Mouse (Mus musculus) embryonic facial prominence, embryonic 15.5 days (tissue): Measurements from ENCODE around the gene D17H6S53E. TPM values are rescaled to one million over a fixed set of nuclear protein-coding genes. Genes with fewer than 3 reads are reported as not detected.

ENCODE experiments used
- ATAC-seq: fragments of 200-750 bp; cut with Nextera tagmentation; 2 replicates; pipeline ENCODE4 v1.8.0; 2017; ENCODE audit warnings: low read depth, moderate TSS enrichment; ENCODE audit not compliant: insufficient number of reproducible peaks, low FRiP score, low TSS enrichment
- H3K27ac ChIP-seq: fragments of 300-500 bp; sonication (generic); replicated peaks from 2 replicates; pipeline ENCODE4 v1.5.1; 2015; ENCODE audit warnings: mild to moderate bottlenecking, inconsistent platforms
- H3K27me3 ChIP-seq: fragments of 300-500 bp; sonication (generic); 2 replicates; pipeline ENCODE4 v1.6.1; 2015; ENCODE audit warnings: inconsistent platforms
- H3K36me3 ChIP-seq: fragments of 300-500 bp; sonication (generic); 2 replicates; pipeline ENCODE4 v1.6.1; 2015; ENCODE audit warnings: mild to moderate bottlenecking, inconsistent platforms
- H3K4me1 ChIP-seq: fragments of 300-500 bp; sonication (generic); 2 replicates; pipeline ENCODE4 v1.6.1; 2015; ENCODE audit warnings: inconsistent platforms
- H3K4me2 ChIP-seq: fragments of 300-500 bp; sonication (generic); replicated peaks from 2 replicates; pipeline ENCODE4 v1.6.1; 2015; ENCODE audit warnings: mild to moderate bottlenecking, inconsistent platforms
- H3K4me3 ChIP-seq: fragments of 300-500 bp; sonication (generic); replicated peaks from 2 replicates; pipeline ENCODE4 v1.5.1; 2015; ENCODE audit warnings: mild to moderate bottlenecking, inconsistent platforms
- H3K9ac ChIP-seq: fragments of 300-500 bp; sonication (generic); 2 replicates; pipeline ENCODE4 v1.6.1; 2015; ENCODE audit warnings: inconsistent platforms
- H3K9me3 ChIP-seq: fragments of 300-500 bp; sonication (generic); replicated peaks from 2 replicates; pipeline ENCODE4 v1.6.1; 2016; ENCODE audit warnings: inconsistent platforms
- WGBS: fragments of 180-500 bp; shearing (Covaris S2); methylation state at CpG from one replicate; pipeline ENCODE4 v1.1.7; 2015; 5-methylcytosine and 5-hydroxymethylcytosine counted together
- polyA plus RNA-seq: library from polyadenylated mRNA; unstranded; fragments of >200 nt; fragmentation: Nextera tagmentation; extraction: Ambion mirVana; gene quantifications from 2 replicates; pipeline ENCODE4 v1.2.1, GENCODE M21; 2015

Gene D17H6S53E
- polyA plus RNA-seq, 1 experiment from 2014 or later: 11.2 TPM

DNA sequence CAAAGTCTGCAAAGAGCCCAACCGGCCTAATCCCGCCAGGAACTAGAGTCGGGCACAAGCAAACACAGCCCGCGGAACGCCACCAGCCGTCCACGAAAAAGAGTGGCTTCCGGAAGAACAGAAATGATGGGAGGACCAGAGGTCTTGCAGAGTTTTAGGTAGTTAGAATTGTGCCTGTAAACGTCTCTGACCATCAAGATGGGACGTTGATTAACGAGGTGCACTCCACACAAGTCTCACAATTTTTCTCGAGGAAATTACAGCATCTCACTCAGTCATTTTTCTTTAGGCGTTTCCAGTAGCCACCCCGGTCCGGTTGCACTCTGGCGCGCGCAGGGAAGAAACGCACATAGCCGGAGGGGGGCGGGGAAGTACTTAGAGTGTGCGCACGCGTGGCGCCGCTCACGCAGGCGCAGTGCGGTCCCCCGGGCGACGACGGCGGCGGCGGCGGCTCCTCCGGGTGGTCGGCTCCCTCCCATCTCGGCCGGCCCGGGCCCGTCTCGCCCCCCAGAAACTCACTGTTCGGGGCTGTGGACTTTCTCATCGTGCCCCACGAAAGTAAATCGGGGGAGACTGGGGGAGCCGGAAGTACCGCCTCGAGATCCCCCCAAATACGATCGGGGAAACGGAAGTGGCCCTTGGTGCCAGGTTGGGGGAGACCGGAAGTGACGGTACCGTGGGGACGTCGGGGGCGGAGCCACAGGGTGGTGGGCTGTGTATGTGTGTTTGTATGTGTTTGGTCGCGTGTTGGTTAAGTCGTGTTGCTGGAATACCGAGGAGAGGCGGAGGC is 8.8 kb downstream of the D17H6S53E start, which contains the start of gene Bag6:
Bag6 (plus strand) TSS at position 378 of the 790 bp plus-strand sequence.
- Histone ChIP-seq H3K4me3 (peak within 1 kb of the TSS; percentile 78), H3K36me3 (peaks cover 34% of the 10 kb centered on the region), H3K27me3 (no peaks in the 10 kb centered on the region), H3K9me3 (no peaks in the 10 kb centered on the region), H3K4me1 (peaks cover 18% of the 10 kb centered on the region), H3K9ac (peak within 1 kb of the TSS; percentile 68), H3K4me2 (peak within 1 kb of the TSS; percentile 80), H3K27ac (peak within 1 kb of the TSS; percentile 96)
- ATAC-seq: peak; percentile 95
- under 1% methylated on average over 66 of the region's 66 CpGs for WGBS

DNA sequence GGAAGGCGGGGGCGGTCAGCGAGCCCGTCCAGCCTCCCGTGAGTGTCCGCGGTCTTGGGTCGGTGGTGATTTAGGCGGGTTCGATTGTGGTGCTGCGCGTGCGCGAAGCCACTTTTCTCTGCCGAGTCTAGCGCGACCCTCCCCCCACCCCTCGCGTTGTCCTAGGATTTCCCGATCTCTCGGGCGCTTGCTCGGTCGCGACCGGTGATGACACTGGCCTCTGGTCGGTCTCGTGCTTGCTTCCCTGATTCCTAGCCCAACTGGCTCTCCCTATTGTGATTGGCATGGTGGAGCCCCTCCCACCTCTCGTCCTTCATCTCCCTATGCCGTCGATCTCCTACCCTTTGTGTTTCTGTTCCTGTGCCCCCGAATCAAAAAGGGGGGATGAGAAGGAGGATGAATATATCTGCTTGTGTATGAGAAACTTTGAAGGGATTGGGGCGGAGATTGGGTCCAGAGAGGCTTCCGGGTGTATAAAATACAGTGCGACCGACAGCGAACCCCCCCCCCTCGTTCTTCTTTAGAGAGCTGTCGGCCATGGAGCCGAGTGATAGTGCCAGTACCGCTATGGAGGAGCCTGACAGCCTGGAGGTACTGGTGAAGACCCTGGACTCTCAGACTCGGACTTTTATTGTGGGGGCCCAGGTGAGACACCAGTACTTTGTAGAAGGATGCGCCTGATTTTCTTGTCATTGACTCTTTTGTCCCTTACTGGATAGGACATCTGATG is 9.6 kb downstream of the D17H6S53E start:
- peaks cover 18% of the 10 kb centered on the region for H3K4me1 ChIP-seq
- H3K9ac ChIP-seq: peak overlapping the region; percentile 68
- peak overlapping the region; percentile 96 for H3K27ac ChIP-seq
- peaks cover 35% of the 10 kb centered on the region for H3K36me3 ChIP-seq
- H3K9me3 ChIP-seq: no peaks in the 10 kb centered on the region
- ATAC-seq: peak; percentile 39
- peak overlapping the region; percentile 78 for H3K4me3 ChIP-seq
- no peaks in the 10 kb centered on the region for H3K27me3 ChIP-seq
- WGBS: 2% methylated on average over 43 of the region's 43 CpGs
- peak overlapping the region; percentile 80 for H3K4me2 ChIP-seq

DNA sequence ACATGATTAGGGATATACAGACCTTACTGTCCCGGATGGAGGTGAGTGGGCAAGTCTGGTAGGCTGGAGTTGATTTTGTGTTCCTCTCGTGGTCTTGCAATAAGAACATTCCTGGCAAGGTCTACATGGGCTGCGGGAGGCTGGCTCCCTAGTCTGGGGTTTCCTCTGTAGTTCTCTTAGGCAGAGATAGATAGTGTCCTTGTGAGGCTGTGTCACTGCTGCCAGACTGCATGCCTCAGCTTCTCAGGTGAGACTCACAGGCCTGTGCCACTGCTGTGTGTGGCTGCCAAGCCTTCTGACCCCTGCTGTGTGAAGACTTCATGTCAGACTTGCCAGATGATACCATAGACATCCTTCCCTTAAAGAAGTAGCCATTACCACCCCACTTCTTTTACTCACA is 13.1 kb downstream of the D17H6S53E start:
- Histone ChIP-seq H3K4me1 (peaks cover 18% of the 10 kb centered on the region), H3K9ac (0 out of 2 replicates have a peak overlapping the region, but pooled peaks have one; percentile 9), H3K27ac (no peak overlapping the region), H3K4me3 (no peak overlapping the region), H3K4me2 (no peak overlapping the region), H3K27me3 (no peaks in the 10 kb centered on the region), H3K36me3 (peaks cover 69% of the 10 kb centered on the region), H3K9me3 (no peaks in the 10 kb centered on the region)
- 81% methylated on average over 3 of the region's 3 CpGs for WGBS
- ATAC-seq: no peak

DNA sequence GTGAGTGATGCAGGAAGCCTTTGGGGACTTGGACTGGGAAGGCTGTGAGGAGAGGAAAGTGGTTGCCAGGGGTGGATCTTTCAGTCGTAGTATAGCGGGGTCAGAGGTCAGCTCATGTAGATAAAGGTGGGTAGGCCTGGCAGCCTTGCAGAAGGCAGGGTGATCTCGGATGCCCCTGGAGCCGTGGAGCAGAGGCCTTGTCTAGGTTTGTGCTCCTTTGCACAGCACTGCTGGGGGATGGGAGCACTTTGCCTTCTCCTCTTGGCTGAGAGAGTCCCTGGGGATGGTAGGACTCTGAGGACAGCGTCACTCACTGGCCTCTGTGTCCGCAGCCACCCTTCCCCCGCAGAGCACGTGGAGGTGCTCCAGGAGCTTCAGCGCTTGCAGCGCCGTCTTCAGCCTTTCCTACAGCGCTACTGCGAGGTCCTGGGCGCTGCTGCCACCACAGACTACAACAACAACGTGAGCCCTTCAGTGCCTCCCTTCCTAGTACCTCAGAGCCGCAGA is 14.4 kb downstream of the D17H6S53E start:
- 82% methylated on average over 16 of the region's 16 CpGs for WGBS
- Histone ChIP-seq H3K9me3 (no peaks in the 10 kb centered on the region), H3K27me3 (no peaks in the 10 kb centered on the region), H3K4me2 (no peak overlapping the region), H3K36me3 (peaks cover 82% of the 10 kb centered on the region), H3K9ac (no peak overlapping the region), H3K4me1 (peaks cover 18% of the 10 kb centered on the region), H3K27ac (no peak overlapping the region), H3K4me3 (no peak overlapping the region)
- ATAC-seq: no peak

DNA sequence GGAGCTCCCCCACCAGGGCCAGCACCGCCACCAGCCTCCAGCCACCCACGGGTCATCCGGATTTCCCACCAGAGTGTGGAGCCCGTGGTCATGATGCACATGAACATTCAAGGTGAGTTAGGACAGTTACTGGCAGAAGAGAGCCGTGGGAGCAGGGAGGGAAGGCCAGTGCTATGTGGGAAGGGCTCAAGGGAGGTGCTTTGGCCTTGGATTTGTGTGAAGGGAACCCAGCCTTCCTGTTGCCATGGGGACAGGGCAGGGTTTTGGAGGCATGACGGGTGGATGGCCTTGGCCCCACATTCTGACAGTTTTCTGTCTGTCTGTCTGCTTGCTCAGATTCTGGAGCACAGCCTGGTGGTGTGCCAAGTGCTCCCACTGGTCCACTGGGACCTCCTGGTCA is 15.8 kb downstream of the D17H6S53E start:
- Histone ChIP-seq H3K4me1 (peaks cover 9% of the 10 kb centered on the region), H3K9me3 (no peaks in the 10 kb centered on the region), H3K4me2 (no peak overlapping the region), H3K27me3 (no peaks in the 10 kb centered on the region), H3K36me3 (peaks cover 96% of the 10 kb centered on the region), H3K27ac (no peak overlapping the region), H3K9ac (no peak overlapping the region), H3K4me3 (no peak overlapping the region)
- no peak for ATAC-seq
- 89% methylated on average over 6 of the region's 6 CpGs for WGBS

DNA sequence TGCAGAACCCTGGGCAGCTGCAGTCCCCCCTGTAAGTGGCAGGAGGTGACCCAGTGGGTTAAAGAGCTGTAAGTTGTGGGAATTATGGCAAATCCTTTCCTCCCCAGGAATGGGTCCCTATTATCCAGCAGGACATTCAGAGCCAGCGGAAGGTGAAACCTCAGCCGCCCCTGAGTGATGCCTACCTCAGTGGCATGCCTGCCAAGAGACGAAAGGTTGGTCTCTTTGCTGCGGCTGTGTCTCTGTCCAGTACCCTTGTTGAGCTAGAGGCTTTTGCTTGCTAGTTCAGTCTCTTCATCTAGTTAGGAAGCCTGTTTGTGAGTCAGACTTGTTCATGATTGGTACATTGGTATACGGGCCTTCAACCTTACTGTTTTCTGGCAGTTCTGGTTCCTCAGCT is 20.0 kb downstream of the D17H6S53E start:
- no peaks in the 10 kb centered on the region for H3K27me3 ChIP-seq
- ATAC-seq: no peak
- H3K36me3 ChIP-seq: peaks cover 97% of the 10 kb centered on the region
- H3K27ac ChIP-seq: no peak overlapping the region
- 88% methylated on average over 5 of the region's 5 CpGs for WGBS
- H3K4me1 ChIP-seq: 0 out of 2 replicates have a peak, but pooled peaks cover 2% of the 10 kb centered on the region
- no peak overlapping the region for H3K9ac ChIP-seq
- H3K4me2 ChIP-seq: no peak overlapping the region
- H3K4me3 ChIP-seq: no peak overlapping the region
- no peaks in the 10 kb centered on the region for H3K9me3 ChIP-seq

DNA sequence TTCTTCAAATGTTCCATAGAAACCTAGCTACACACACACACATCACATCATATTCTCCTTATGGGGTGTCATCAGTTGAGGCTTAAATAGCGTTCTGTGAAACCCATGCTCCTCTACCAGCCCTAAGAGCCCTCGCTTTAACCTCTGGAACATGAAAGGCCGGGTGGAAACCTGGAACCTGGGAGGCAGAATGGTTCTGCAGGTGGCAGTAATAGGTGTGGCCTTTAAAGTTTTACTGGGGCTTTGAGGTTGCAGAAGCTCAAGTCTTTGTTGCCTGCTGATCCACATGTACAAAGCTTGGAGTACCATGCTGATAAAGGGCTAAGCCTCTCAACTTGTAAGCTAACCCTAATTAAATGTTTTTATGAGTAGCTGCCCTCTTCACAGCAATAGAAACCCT is 21.2 kb downstream of the D17H6S53E start:
- Histone ChIP-seq H3K27me3 (no peaks in the 10 kb centered on the region), H3K27ac (0 out of 2 replicates have a peak overlapping the region, but pooled peaks have one; percentile 7), H3K4me2 (no peak overlapping the region), H3K9ac (no peak overlapping the region), H3K36me3 (peaks cover 97% of the 10 kb centered on the region), H3K4me3 (no peak overlapping the region), H3K9me3 (no peaks in the 10 kb centered on the region), H3K4me1 (0 out of 2 replicates have a peak, but pooled peaks cover 2% of the 10 kb centered on the region)
- WGBS: 54% methylated on average over 3 of the region's 3 CpGs
- ATAC-seq: no peak

DNA sequence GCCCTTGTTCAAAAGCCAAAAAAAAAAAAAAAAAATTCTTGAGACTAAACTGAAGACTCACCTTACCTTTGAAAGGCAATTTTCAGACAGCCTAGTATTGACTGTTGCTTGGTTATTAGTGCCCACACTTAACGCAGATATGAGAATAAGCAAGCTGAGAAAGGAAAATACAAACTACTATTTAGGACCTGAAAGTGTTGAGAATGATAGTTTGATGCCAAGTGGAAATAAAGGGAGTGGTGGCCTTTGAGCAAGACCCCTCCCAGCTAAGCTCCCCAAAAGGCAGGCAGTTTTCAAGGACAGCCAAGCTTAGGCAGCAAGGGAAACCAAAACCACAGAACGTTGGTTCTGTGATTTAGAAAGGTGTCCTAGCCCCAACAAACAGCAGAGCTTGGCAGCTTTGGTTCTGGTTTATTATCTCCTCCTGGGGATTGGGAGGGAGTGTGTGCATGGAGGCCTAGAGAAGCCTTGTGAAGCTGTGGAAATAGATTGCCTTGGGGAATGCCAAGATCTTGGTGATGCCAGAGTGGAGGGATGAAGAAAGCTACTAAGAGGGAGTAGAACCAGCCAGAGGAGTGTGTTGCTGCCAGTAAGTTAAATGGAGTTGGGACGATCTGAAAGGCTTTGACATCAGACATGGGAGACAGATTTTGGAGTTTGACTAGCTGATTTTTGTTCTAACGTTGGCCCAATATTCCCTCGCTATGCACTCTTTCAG is 21.9 kb downstream of the D17H6S53E start:
- Histone ChIP-seq H3K9me3 (no peaks in the 10 kb centered on the region), H3K4me2 (no peak overlapping the region), H3K27me3 (no peaks in the 10 kb centered on the region), H3K4me1 (0 out of 2 replicates have a peak, but pooled peaks cover 2% of the 10 kb centered on the region), H3K27ac (peak overlapping the region; percentile 40), H3K9ac (no peak overlapping the region), H3K36me3 (peaks cover 97% of the 10 kb centered on the region), H3K4me3 (no peak overlapping the region)
- WGBS: 55% methylated on average over 5 of the region's 5 CpGs
- ATAC-seq: no peak

DNA sequence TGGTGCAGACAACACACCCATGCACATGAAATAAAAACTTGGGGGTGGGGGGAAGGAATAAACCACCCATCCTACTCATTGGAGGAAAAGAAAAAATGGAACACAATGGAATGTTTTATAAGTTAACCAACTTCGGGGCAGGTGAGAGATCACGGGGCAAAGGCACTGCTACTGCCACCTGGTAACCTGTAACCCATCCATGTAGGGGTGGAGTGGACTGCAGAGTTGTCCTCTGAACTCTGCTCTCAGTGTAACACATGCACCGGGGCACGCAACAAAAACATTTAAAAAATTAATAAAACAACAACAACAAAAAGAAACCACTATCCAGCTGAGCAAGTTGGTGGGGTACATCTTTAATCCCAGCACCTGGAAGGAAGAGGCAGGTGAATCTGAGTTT is 25.9 kb downstream of the D17H6S53E start:
- Histone ChIP-seq H3K4me1 (peaks cover 8% of the 10 kb centered on the region), H3K4me2 (no peak overlapping the region), H3K36me3 (peaks cover 97% of the 10 kb centered on the region), H3K27me3 (no peaks in the 10 kb centered on the region), H3K4me3 (no peak overlapping the region), H3K27ac (no peak overlapping the region), H3K9ac (no peak overlapping the region), H3K9me3 (no peaks in the 10 kb centered on the region)
- WGBS: 93% methylated on average over 4 of the region's 4 CpGs
- no peak for ATAC-seq

DNA sequence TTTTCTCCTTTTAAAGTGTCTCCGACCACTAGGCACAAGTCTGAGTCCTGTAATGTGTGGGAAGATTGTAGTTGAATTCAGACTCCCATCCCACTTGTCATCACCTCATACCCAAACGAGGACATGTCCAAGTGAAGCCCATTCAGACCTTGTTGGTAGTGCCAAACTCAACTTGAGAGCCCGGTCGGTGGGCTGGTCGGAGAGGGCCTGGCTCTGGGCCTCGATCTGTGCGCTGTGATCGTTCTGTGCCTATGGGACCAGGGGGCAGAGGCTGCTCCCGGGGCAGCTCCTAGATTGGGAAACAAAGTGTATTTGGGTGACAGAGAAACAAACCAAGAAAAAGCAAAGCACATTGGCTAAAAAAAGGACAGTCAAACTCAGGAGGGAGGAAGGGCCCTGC is 26.9 kb downstream of the D17H6S53E start:
- H3K9me3 ChIP-seq: no peaks in the 10 kb centered on the region
- 90% methylated on average over 9 of the region's 9 CpGs for WGBS
- H3K4me3 ChIP-seq: no peak overlapping the region
- H3K4me2 ChIP-seq: no peak overlapping the region
- peaks cover 98% of the 10 kb centered on the region for H3K36me3 ChIP-seq
- H3K27ac ChIP-seq: no peak overlapping the region
- H3K4me1 ChIP-seq: peaks cover 8% of the 10 kb centered on the region
- H3K9ac ChIP-seq: no peak overlapping the region
- no peaks in the 10 kb centered on the region for H3K27me3 ChIP-seq
- no peak for ATAC-seq

DNA sequence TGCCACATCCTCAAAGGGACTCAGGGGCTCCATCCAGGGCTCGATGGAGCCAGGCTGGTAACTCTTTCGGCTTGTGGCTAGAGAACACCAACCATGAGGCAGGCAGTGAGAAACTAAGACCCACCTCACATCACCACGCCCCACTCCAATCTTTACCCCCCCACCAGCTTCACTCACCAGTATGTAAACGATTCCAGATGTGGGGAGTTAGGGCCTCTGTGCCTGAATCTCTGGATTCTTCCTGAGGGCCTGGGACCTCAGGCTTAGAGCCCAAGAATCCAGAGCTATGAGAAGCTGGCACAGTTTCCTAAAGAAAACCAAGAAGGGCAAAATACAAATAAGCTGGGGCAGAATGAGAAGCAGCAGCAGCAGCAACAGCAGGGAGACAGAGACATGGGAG is 27.8 kb downstream of the D17H6S53E start:
- peak overlapping the region; percentile 35; the same call in 1 of the 2 replicates for H3K27ac ChIP-seq
- H3K4me2 ChIP-seq: no peak overlapping the region
- no peak overlapping the region for H3K4me3 ChIP-seq
- no peak for ATAC-seq
- WGBS: 48% methylated on average over 4 of the region's 4 CpGs
- H3K9me3 ChIP-seq: no peaks in the 10 kb centered on the region
- H3K36me3 ChIP-seq: peaks cover 98% of the 10 kb centered on the region
- H3K4me1 ChIP-seq: peaks cover 6% of the 10 kb centered on the region
- no peaks in the 10 kb centered on the region for H3K27me3 ChIP-seq
- H3K9ac ChIP-seq: no peak overlapping the region
